Mouse (Mus musculus): ENCODE results near the gene Dgkh. TPM values are rescaled to one million over a fixed set of nuclear protein-coding genes. Genes with fewer than 3 reads are reported as not detected.

Gene Dgkh
- polyA plus RNA-seq, 1 experiment from 2014 or later = 3.2 TPM

- H3K9ac ChIP-seq (ENCODE audit: low read depth, low read length) = 0 out of 2 replicates have a peak overlapping the region, but pooled peaks have one; percentile 91
- peaks cover 17% of the 10 kb centered on the region; the same call in 1 of the 2 replicates for H3K4me1 ChIP-seq (ENCODE audit: control insufficient read depth, insufficient read depth, low read length)
- H3K36me3 ChIP-seq (ENCODE audit: control insufficient read depth, insufficient read depth, low read length) = no peaks in the 10 kb centered on the region
- peak overlapping the region; percentile 63 for H3K27ac ChIP-seq (ENCODE audit: low read depth, low read length)
- ATAC-seq (ENCODE audit: low FRiP score, low TSS enrichment) = no peak
- H3K9me3 ChIP-seq (ENCODE audit: control insufficient read depth, low read length) = no peaks in the 10 kb centered on the region
- H3K27me3 ChIP-seq (ENCODE audit: control insufficient read depth, insufficient read depth, low read length) = no peaks in the 10 kb centered on the region
- WGBS = 38% methylated on average over 6 of the region's 6 CpGs
- H3K4me2 ChIP-seq (replicated peaks; ENCODE audit: low read depth, low read length) = peak overlapping the region; percentile 64; the same call in 1 of the 2 replicates
- peak overlapping the region; percentile 90 for H3K4me3 ChIP-seq (ENCODE audit: low read length)
Observed at GRCm38 (mm10) chr14:78537551-78537950, 195.0 kb downstream of the Dgkh start.

GRCm38 (mm10) chr14:78536281-78537165, 196.1 kb downstream of the Dgkh start, which contains the start of gene Akap11:
Gene Akap11 (minus strand): TSS chr14:78536808.
- peak within 1 kb of the TSS; percentile 64 for H3K4me2 ChIP-seq (replicated peaks; ENCODE audit: low read depth, low read length)
- no peaks in the 10 kb centered on the region for H3K27me3 ChIP-seq (ENCODE audit: control insufficient read depth, insufficient read depth, low read length)
- H3K27ac ChIP-seq (ENCODE audit: low read depth, low read length) = peak within 1 kb of the TSS; percentile 83
- no peaks in the 10 kb centered on the region for H3K9me3 ChIP-seq (ENCODE audit: control insufficient read depth, low read length)
- peaks cover 17% of the 10 kb centered on the region; the same call in 1 of the 2 replicates for H3K4me1 ChIP-seq (ENCODE audit: control insufficient read depth, insufficient read depth, low read length)
- under 1% methylated on average over 77 of the region's 82 CpGs for WGBS
- peak; percentile 96 for ATAC-seq (ENCODE audit: low FRiP score, low TSS enrichment)
- H3K36me3 ChIP-seq (ENCODE audit: control insufficient read depth, insufficient read depth, low read length) = no peaks in the 10 kb centered on the region
- peak within 1 kb of the TSS; percentile 91 for H3K9ac ChIP-seq (ENCODE audit: low read depth, low read length)
- H3K4me3 ChIP-seq (ENCODE audit: low read length) = peak within 1 kb of the TSS; percentile 90

GRCm38 (mm10) chr14:78535366-78535765, 197.2 kb downstream of the Dgkh start:
- H3K27ac ChIP-seq (ENCODE audit: low read depth, low read length) = no peak overlapping the region
- peak overlapping the region; percentile 90 for H3K4me3 ChIP-seq (ENCODE audit: low read length)
- H3K27me3 ChIP-seq (ENCODE audit: control insufficient read depth, insufficient read depth, low read length) = no peaks in the 10 kb centered on the region
- ATAC-seq (ENCODE audit: low FRiP score, low TSS enrichment) = no peak
- H3K36me3 ChIP-seq (ENCODE audit: control insufficient read depth, insufficient read depth, low read length) = no peaks in the 10 kb centered on the region
- H3K4me2 ChIP-seq (replicated peaks; ENCODE audit: low read depth, low read length) = peak overlapping the region; percentile 64
- peak overlapping the region; percentile 91; the same call in 1 of the 2 replicates for H3K9ac ChIP-seq (ENCODE audit: low read depth, low read length)
- H3K9me3 ChIP-seq (ENCODE audit: control insufficient read depth, low read length) = no peaks in the 10 kb centered on the region
- WGBS = 34% methylated on average over 2 of the region's 2 CpGs
- H3K4me1 ChIP-seq (ENCODE audit: control insufficient read depth, insufficient read depth, low read length) = peaks cover 18% of the 10 kb centered on the region; the same call in 1 of the 2 replicates

GRCm38 (mm10) chr14:78534651-78535050, 197.9 kb downstream of the Dgkh start:
- no peaks in the 10 kb centered on the region for H3K36me3 ChIP-seq (ENCODE audit: control insufficient read depth, insufficient read depth, low read length)
- ATAC-seq (ENCODE audit: low FRiP score, low TSS enrichment) = no peak
- H3K4me3 ChIP-seq (ENCODE audit: low read length) = no peak overlapping the region
- H3K4me1 ChIP-seq (ENCODE audit: control insufficient read depth, insufficient read depth, low read length) = peaks cover 26% of the 10 kb centered on the region; the same call in 1 of the 2 replicates
- H3K4me2 ChIP-seq (replicated peaks; ENCODE audit: low read depth, low read length) = no peak overlapping the region
- H3K9ac ChIP-seq (ENCODE audit: low read depth, low read length) = no peak overlapping the region
- no peak overlapping the region for H3K27ac ChIP-seq (ENCODE audit: low read depth, low read length)
- WGBS = 98% methylated on average over 5 of the region's 5 CpGs
- no peaks in the 10 kb centered on the region for H3K27me3 ChIP-seq (ENCODE audit: control insufficient read depth, insufficient read depth, low read length)
- no peaks in the 10 kb centered on the region for H3K9me3 ChIP-seq (ENCODE audit: control insufficient read depth, low read length)

GRCm38 (mm10) chr14:78533701-78534100, 198.9 kb downstream of the Dgkh start:
- Histone ChIP-seq H3K4me2 (replicated peaks; ENCODE audit: low read depth, low read length) (no peak overlapping the region), H3K27me3 (ENCODE audit: control insufficient read depth, insufficient read depth, low read length) (no peaks in the 10 kb centered on the region), H3K36me3 (ENCODE audit: control insufficient read depth, insufficient read depth, low read length) (no peaks in the 10 kb centered on the region), H3K4me3 (ENCODE audit: low read length) (no peak overlapping the region), H3K9me3 (ENCODE audit: control insufficient read depth, low read length) (no peaks in the 10 kb centered on the region), H3K4me1 (ENCODE audit: control insufficient read depth, insufficient read depth, low read length) (peaks cover 35% of the 10 kb centered on the region), H3K27ac (ENCODE audit: low read depth, low read length) (no peak overlapping the region), H3K9ac (ENCODE audit: low read depth, low read length) (no peak overlapping the region)
- no peak for ATAC-seq (ENCODE audit: low FRiP score, low TSS enrichment)
- WGBS = 86% methylated on average over 3 of the region's 3 CpGs

GRCm38 (mm10) chr14:78532345-78532744, 200.2 kb downstream of the Dgkh start:
- no peak overlapping the region for H3K9ac ChIP-seq (ENCODE audit: low read depth, low read length)
- no peak overlapping the region for H3K27ac ChIP-seq (ENCODE audit: low read depth, low read length)
- H3K27me3 ChIP-seq (ENCODE audit: control insufficient read depth, insufficient read depth, low read length) = no peaks in the 10 kb centered on the region
- no peaks in the 10 kb centered on the region for H3K9me3 ChIP-seq (ENCODE audit: control insufficient read depth, low read length)
- 93% methylated on average over 6 of the region's 6 CpGs for WGBS
- no peak for ATAC-seq (ENCODE audit: low FRiP score, low TSS enrichment)
- no peak overlapping the region for H3K4me2 ChIP-seq (replicated peaks; ENCODE audit: low read depth, low read length)
- no peaks in the 10 kb centered on the region for H3K36me3 ChIP-seq (ENCODE audit: control insufficient read depth, insufficient read depth, low read length)
- peaks cover 32% of the 10 kb centered on the region for H3K4me1 ChIP-seq (ENCODE audit: control insufficient read depth, insufficient read depth, low read length)
- no peak overlapping the region for H3K4me3 ChIP-seq (ENCODE audit: low read length)

GRCm38 (mm10) chr14:78530256-78530655, 202.3 kb downstream of the Dgkh start:
- Histone ChIP-seq H3K27me3 (ENCODE audit: control insufficient read depth, insufficient read depth, low read length) (no peaks in the 10 kb centered on the region), H3K4me2 (replicated peaks; ENCODE audit: low read depth, low read length) (no peak overlapping the region), H3K27ac (ENCODE audit: low read depth, low read length) (no peak overlapping the region), H3K9me3 (ENCODE audit: control insufficient read depth, low read length) (no peaks in the 10 kb centered on the region), H3K36me3 (ENCODE audit: control insufficient read depth, insufficient read depth, low read length) (no peaks in the 10 kb centered on the region), H3K4me3 (ENCODE audit: low read length) (no peak overlapping the region), H3K4me1 (ENCODE audit: control insufficient read depth, insufficient read depth, low read length) (peaks cover 31% of the 10 kb centered on the region), H3K9ac (ENCODE audit: low read depth, low read length) (no peak overlapping the region)
- WGBS = 30% methylated on average over 3 of the region's 3 CpGs
- ATAC-seq (ENCODE audit: low FRiP score, low TSS enrichment) = no peak

GRCm38 (mm10) chr14:78528461-78529425, 203.8 kb downstream of the Dgkh start:
- Histone ChIP-seq H3K9me3 (ENCODE audit: control insufficient read depth, low read length) (no peaks in the 10 kb centered on the region), H3K4me3 (ENCODE audit: low read length) (no peak overlapping the region), H3K9ac (ENCODE audit: low read depth, low read length) (no peak overlapping the region), H3K27ac (ENCODE audit: low read depth, low read length) (peak overlapping the region; percentile 67), H3K4me1 (ENCODE audit: control insufficient read depth, insufficient read depth, low read length) (peaks cover 31% of the 10 kb centered on the region), H3K27me3 (ENCODE audit: control insufficient read depth, insufficient read depth, low read length) (no peaks in the 10 kb centered on the region), H3K36me3 (ENCODE audit: control insufficient read depth, insufficient read depth, low read length) (no peaks in the 10 kb centered on the region), H3K4me2 (replicated peaks; ENCODE audit: low read depth, low read length) (no peak overlapping the region)
- 49% methylated on average over 8 of the region's 8 CpGs for WGBS
- ATAC-seq (ENCODE audit: low FRiP score, low TSS enrichment) = no peak
